15 mouse cellular contexts compared by ENCODE assay signal in the genomic region with DNA sequence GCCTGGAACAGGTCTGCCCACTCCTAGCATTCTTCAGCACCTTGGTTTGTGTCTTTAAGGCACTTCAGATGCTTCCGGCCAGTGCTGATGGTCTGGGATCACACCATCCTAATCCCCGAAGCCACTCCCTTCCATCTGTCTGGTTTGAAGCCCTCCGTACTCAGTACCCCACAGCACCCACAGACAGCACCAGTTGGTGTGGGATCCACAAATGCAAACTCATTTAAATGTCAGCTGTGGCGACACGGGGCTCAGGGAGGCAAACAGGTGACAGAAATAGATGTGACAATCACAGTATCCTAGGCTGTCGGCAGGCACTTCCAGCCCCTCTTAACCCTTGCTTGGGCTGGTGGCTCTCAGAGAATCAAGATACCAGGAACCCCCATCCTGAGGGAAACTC.
A peak's percentile ranks its signal among the peaks of the same experiment; 100 is the strongest.
DNase-seq lines count a peak whose midpoint lies in the region; ATAC-seq and TF ChIP-seq lines count a peak whose summit lies in the region.
"Had no signal": no experiment of that assay in that cellular context is flagged by ENCODE, and none has a peak within 500 bp of the region (broad histone marks: within the 10 kb centered on the region; RNA-seq: fewer than 3 reads in every experiment).

No protein-coding gene starts in this region.

- no peak for TF ChIP-seq POLR2A in brain, embryonic 14.5 days (IDR thresholded peaks at IDR 0.05; ENCODE audit: borderline replicate concordance, extremely low read depth, insufficient read depth, insufficient read length, poor library complexity, severe bottlenecking)
- no peak for TF ChIP-seq POLR2A in myocyte (IDR thresholded peaks at IDR 0.05; ENCODE audit: insufficient read length, low read depth)

- H3K27me3 ChIP-seq in forebrain, postnatal 0 days (ENCODE audit: insufficient read depth, low read length) = no peaks in the 10 kb centered on the region
- H3K27me3 ChIP-seq in forebrain, embryonic 10.5 days (ENCODE audit: poor library complexity, severe bottlenecking) = no peaks in the 10 kb centered on the region
- no peaks in the 10 kb centered on the region for H3K27me3 ChIP-seq in heart, embryonic 16.5 days (ENCODE audit: control insufficient read depth, insufficient read depth, low read length)
- no peaks in the 10 kb centered on the region for H3K27me3 ChIP-seq in myocyte (ENCODE audit: control insufficient read depth, insufficient read depth, insufficient read length)
- H3K27me3 ChIP-seq: embryonic facial prominence, embryonic 12.5 days; liver, embryonic 15.5 days; neural tube, embryonic 13.5 days had no signal

- no peaks in the 10 kb centered on the region for H3K4me1 ChIP-seq in forebrain, postnatal 0 days (ENCODE audit: insufficient read depth)
- H3K4me1 ChIP-seq in forebrain, embryonic 10.5 days = peaks cover 21% of the 10 kb centered on the region
- peaks cover 16% of the 10 kb centered on the region for H3K4me1 ChIP-seq in heart, embryonic 16.5 days (ENCODE audit: control insufficient read depth, insufficient read depth, low read length)
- H3K4me1 ChIP-seq: liver, embryonic 15.5 days had no signal

- DNase-seq in forebrain, postnatal 0 days = peak; percentile 8
- DNase-seq in forebrain, embryonic 10.5 days (ENCODE audit: extremely low spot score, low spot score) = no peak
- no peak for DNase-seq in heart, adult 11 months
- DNase-seq in brain, embryonic 14.5 days (ENCODE audit: low read depth) = peak; percentile 60
- DNase-seq in left cerebral cortex, adult 9 months (ENCODE audit: low spot score in 2 of 2) = no peak
- DNase-seq: adrenal gland, adult 8-10 months; cerebellum, postnatal 14 days; layer of hippocampus, adult 9-11 months had no signal

- H3K79me2 ChIP-seq in myocyte (ENCODE audit: control insufficient read depth, insufficient read depth) = no peaks in the 10 kb centered on the region

- no peaks in the 10 kb centered on the region for H3K9me3 ChIP-seq in forebrain, postnatal 0 days (ENCODE audit: low read length)
- H3K9me3 ChIP-seq in forebrain, embryonic 10.5 days = no peaks in the 10 kb centered on the region
- no peaks in the 10 kb centered on the region for H3K9me3 ChIP-seq in heart, embryonic 16.5 days (replicated peaks; ENCODE audit: control insufficient read depth, low read length)
- H3K9me3 ChIP-seq: embryonic facial prominence, embryonic 12.5 days; liver, embryonic 15.5 days; neural tube, embryonic 13.5 days had no signal

- no peaks in the 10 kb centered on the region for H3K36me3 ChIP-seq in forebrain, postnatal 0 days (ENCODE audit: insufficient read depth)
- H3K36me3 ChIP-seq in forebrain, embryonic 10.5 days (replicated peaks) = no peaks in the 10 kb centered on the region
- H3K36me3 ChIP-seq in heart, embryonic 16.5 days (ENCODE audit: control insufficient read depth, insufficient read depth) = no peaks in the 10 kb centered on the region
- H3K36me3 ChIP-seq in myocyte (ENCODE audit: control insufficient read depth, insufficient read depth) = no peaks in the 10 kb centered on the region
- H3K36me3 ChIP-seq: embryonic facial prominence, embryonic 12.5 days; liver, embryonic 15.5 days; neural tube, embryonic 13.5 days had no signal

- H3K27ac ChIP-seq in forebrain, postnatal 0 days (ENCODE audit: low read depth, low read length) = no peak overlapping the region
- H3K27ac ChIP-seq in forebrain, embryonic 10.5 days = no peak overlapping the region
- H3K27ac ChIP-seq in heart, embryonic 16.5 days (ENCODE audit: low read length) = no peak overlapping the region
- H3K27ac ChIP-seq: embryonic facial prominence, embryonic 12.5 days; heart, adult 2 months; liver, embryonic 15.5 days; macrophage; neural tube, embryonic 13.5 days had no signal

- TF ChIP-seq CTCF in forebrain, postnatal 0 days (IDR thresholded peaks at IDR 0.05; ENCODE audit: low read depth) = no peak
- no peak for TF ChIP-seq CTCF in brain, embryonic 14.5 days (IDR thresholded peaks at IDR 0.05; ENCODE audit: borderline replicate concordance, extremely low read depth, insufficient read depth, insufficient read length)

- peak; percentile 42 for ATAC-seq in forebrain, postnatal 0 days
- ATAC-seq in heart, embryonic 16.5 days (replicated peaks; ENCODE audit: extremely low read depth, insufficient read depth, low FRiP score) = peak; percentile 23; the same call in 1 of the 2 replicates

- no peak overlapping the region for H3K4me2 ChIP-seq in forebrain, postnatal 0 days (ENCODE audit: low read depth)
- no peak overlapping the region for H3K4me2 ChIP-seq in heart, embryonic 16.5 days (ENCODE audit: low read depth, low read length)
- peak overlapping the region; percentile 38 for H3K4me2 ChIP-seq in myocyte (ENCODE audit: low read depth)
- H3K4me2 ChIP-seq: embryonic facial prominence, embryonic 12.5 days; liver, embryonic 15.5 days; neural tube, embryonic 13.5 days had no signal

- H3K4me3 ChIP-seq in forebrain, postnatal 0 days (ENCODE audit: low read depth, low read length) = no peak overlapping the region
- no peak overlapping the region for H3K4me3 ChIP-seq in forebrain, embryonic 10.5 days
- H3K4me3 ChIP-seq in heart, embryonic 16.5 days (ENCODE audit: low read length) = no peak overlapping the region
- H3K4me3 ChIP-seq in myocyte = no peak overlapping the region
- H3K4me3 ChIP-seq: embryonic facial prominence, embryonic 12.5 days; heart, adult 2 months; liver, embryonic 15.5 days; neural tube, embryonic 13.5 days had no signal

- 35% methylated on average over 6 of the region's 6 CpGs for WGBS in forebrain, postnatal 0 days
- 73% methylated on average over 6 of the region's 6 CpGs for WGBS in forebrain, embryonic 10.5 days
- 29% methylated on average over 6 of the region's 6 CpGs for WGBS in heart, embryonic 16.5 days

- no peak overlapping the region for H3K9ac ChIP-seq in forebrain, postnatal 0 days
- H3K9ac ChIP-seq in heart, embryonic 16.5 days (ENCODE audit: low read length) = no peak overlapping the region
- H3K9ac ChIP-seq: embryonic facial prominence, embryonic 12.5 days; liver, embryonic 15.5 days; neural tube, embryonic 13.5 days had no signal

- H3ac ChIP-seq in myocyte (ENCODE audit: control insufficient read depth, insufficient read length) = no peak overlapping the region

TF ChIP-seq in myocyte, 11 proteins besides CTCF, POLR2A, EP300 and RAD21:
- TF ChIP-seq REST (IDR thresholded peaks at IDR 0.05; ENCODE audit: insufficient read depth, insufficient read length) (no peak), TCF3 (IDR thresholded peaks at IDR 0.05; ENCODE audit: insufficient read length, low read depth) (peak; percentile 74), TCF12 (IDR thresholded peaks at IDR 0.05; ENCODE audit: insufficient read depth, poor library complexity, severe bottlenecking) (peak; percentile 79), MYOG (IDR thresholded peaks at IDR 0.05; ENCODE audit: control insufficient read depth in 1 of 3, insufficient read depth in 1 of 3, insufficient read length in 2 of 3, low read depth in 2 of 3) (peak; percentile 75 to 96 (median 80)), MAX (IDR thresholded peaks at IDR 0.05; ENCODE audit: low read depth) (no peak), MYOD1 (IDR thresholded peaks at IDR 0.05; ENCODE audit: control insufficient read depth in 1 of 3, insufficient read length in 2 of 3, low read depth in 2 of 3) (peak; percentile 43 to 93 (median 82)), USF1 (IDR thresholded peaks at IDR 0.05; ENCODE audit: low read depth) (no peak), POLR2AphosphoS2 (IDR thresholded peaks at IDR 0.05; ENCODE audit: insufficient read length, low read depth) (no peak), CEBPB (IDR thresholded peaks at IDR 0.05; ENCODE audit: insufficient read depth, poor library complexity, severe bottlenecking) (no peak), SRF (IDR thresholded peaks at IDR 0.05; ENCODE audit: control insufficient read depth, insufficient read length, low read depth) (no peak), E2F4 (IDR thresholded peaks at IDR 0.05; ENCODE audit: insufficient read depth) (no peak)

Comparison
In these comparisons a context has a peak if more than half of its experiments do, and no peak if none do; other contexts are left out.
1. DNase-seq: peak in forebrain, postnatal 0 days (single experiment) and brain, embryonic 14.5 days (single experiment); none in forebrain, embryonic 10.5 days (single experiment), heart, adult 11 months (single experiment) and left cerebral cortex, adult 9 months (0 of 2).